Mouse (Mus musculus): ENCODE measurements at regions not wholly inside any gene's neighbourhood (a gene's known extent, or its start where the extent isn't known, plus 50 kb on each side); places are given as distances from the start of the nearest gene placed in this dataset.

GRCm38 (mm10) chr2:95232135-95232772 is 794.3 kb upstream of the Api5 start:
- DNase-seq (ENCODE audit: low read depth, low spot score) = peak; percentile 29

- DNase-seq (ENCODE audit: low read depth, low spot score) = no peak
Observed at GRCm38 (mm10) chr2:95231739-95232134, 793.8 kb upstream of the Api5 start.

- DNase-seq (ENCODE audit: low read depth, low spot score) = no peak
Observed at GRCm38 (mm10) chr2:95229386-95229785, 791.5 kb upstream of the Api5 start.

DNA sequence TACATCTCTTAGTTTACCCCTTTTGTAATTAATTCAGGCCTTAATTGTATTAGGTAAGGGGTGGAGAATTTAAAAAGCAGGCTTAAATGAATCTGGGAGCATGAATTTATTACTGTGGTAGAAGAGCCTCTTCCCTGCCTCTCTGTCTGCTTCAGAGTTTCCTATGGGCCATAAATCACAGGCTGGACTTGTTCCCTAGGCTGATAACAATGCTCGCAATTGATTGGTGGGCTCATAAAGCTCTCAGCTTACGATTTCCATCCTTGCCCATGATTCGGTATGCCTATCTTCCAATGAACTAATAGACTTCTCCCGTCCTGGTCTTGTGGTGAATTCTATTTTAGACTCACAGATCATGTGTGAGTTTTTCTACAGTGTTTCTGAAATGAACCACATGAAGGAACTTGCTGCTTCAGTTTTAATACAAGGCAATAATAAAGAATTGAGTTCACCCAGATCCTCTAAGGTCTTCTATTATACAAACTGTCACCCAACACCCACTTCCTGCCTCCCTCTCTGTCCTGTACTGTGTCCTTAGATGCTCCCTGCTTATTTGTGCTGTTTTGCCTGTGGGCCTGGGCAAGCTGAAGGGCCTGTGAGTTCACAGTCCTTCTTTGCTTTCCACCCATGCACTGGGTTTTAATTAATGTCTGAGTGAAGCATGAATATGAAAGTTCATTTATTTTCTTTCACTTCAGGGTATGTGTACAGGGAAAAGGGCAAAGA is 772.4 kb upstream of the Api5 start:
- DNase-seq (ENCODE audit: low read depth, low spot score) = no peak

All from telencephalon, adult 2 months (tissue).